ENCODE assay signal across 8 mouse cellular contexts in genomic region chr12:24758374-24758773, GRCm38 (mm10). TPM values are rescaled to one million over a fixed set of nuclear protein-coding genes. Genes with fewer than 3 reads are reported as not detected.
DNase-seq lines count a peak whose midpoint lies in the region; ATAC-seq and TF ChIP-seq lines count a peak whose summit lies in the region.

No protein-coding gene starts in this region.

- WGBS in heart, embryonic 10.5 days: 17% methylated on average over 6 of the region's 6 CpGs
- 16% methylated on average over 6 of the region's 6 CpGs for WGBS in embryonic facial prominence, embryonic 14.5 days
- 21% methylated on average over 6 of the region's 6 CpGs for WGBS in midbrain, embryonic 13.5 days
- whole genome bisulfite sequencing in stomach, postnatal 0 days: 36% methylated on average over 6 of the region's 6 CpGs

- no peaks in the 10 kb centered on the region for H3K9me3 ChIP-seq in heart, embryonic 10.5 days
- H3K9me3 ChIP-seq in embryonic facial prominence, embryonic 14.5 days (ENCODE audit: control insufficient read depth, low read length): no peaks in the 10 kb centered on the region
- H3K9me3 ChIP-seq in midbrain, embryonic 13.5 days: no peaks in the 10 kb centered on the region
- H3K9me3 ChIP-seq in stomach, postnatal 0 days (ENCODE audit: control insufficient read depth, low read length): no peaks in the 10 kb centered on the region

- H3K4me1 ChIP-seq in heart, embryonic 10.5 days: peaks cover 17% of the 10 kb centered on the region
- peaks cover 11% of the 10 kb centered on the region for H3K4me1 ChIP-seq in embryonic facial prominence, embryonic 14.5 days (ENCODE audit: control insufficient read depth, insufficient read depth, low read length)
- peaks cover 16% of the 10 kb centered on the region for H3K4me1 ChIP-seq in midbrain, embryonic 13.5 days (replicated peaks)
- H3K4me1 ChIP-seq in stomach, postnatal 0 days (replicated peaks; ENCODE audit: control insufficient read depth, insufficient read depth): no peaks in the 10 kb centered on the region

- H3K27ac ChIP-seq in heart, embryonic 10.5 days: peak overlapping the region; percentile 2; the same call in 1 of the 2 replicates
- H3K27ac ChIP-seq in embryonic facial prominence, embryonic 14.5 days (replicated peaks; ENCODE audit: low read depth, low read length): no peak overlapping the region
- H3K27ac ChIP-seq in midbrain, embryonic 13.5 days: 0 out of 2 replicates have a peak overlapping the region, but pooled peaks have one; percentile 44
- H3K27ac ChIP-seq in stomach, postnatal 0 days (replicated peaks): peak overlapping the region; percentile 40; the same call in 1 of the 2 replicates

- no peak for ATAC-seq in embryonic facial prominence, embryonic 14.5 days (ENCODE audit: low read depth)
- peak; percentile 79 for ATAC-seq in midbrain, embryonic 13.5 days
- ATAC-seq in stomach, postnatal 0 days (ENCODE audit: low FRiP score, low TSS enrichment): 0 out of 2 replicates have a peak, but pooled peaks have one; percentile 57

- H3K9ac ChIP-seq in embryonic facial prominence, embryonic 14.5 days (ENCODE audit: low read depth, low read length): no peak overlapping the region
- H3K9ac ChIP-seq in midbrain, embryonic 13.5 days (replicated peaks): no peak overlapping the region
- no peak overlapping the region for H3K9ac ChIP-seq in stomach, postnatal 0 days (ENCODE audit: low read length)

- H3K36me3 ChIP-seq in heart, embryonic 10.5 days: no peaks in the 10 kb centered on the region
- H3K36me3 ChIP-seq in embryonic facial prominence, embryonic 14.5 days (ENCODE audit: control insufficient read depth, insufficient read depth, low read length): no peaks in the 10 kb centered on the region
- no peaks in the 10 kb centered on the region for H3K36me3 ChIP-seq in midbrain, embryonic 13.5 days
- H3K36me3 ChIP-seq in stomach, postnatal 0 days (ENCODE audit: control insufficient read depth, insufficient read depth, low read length): no peaks in the 10 kb centered on the region

- no peak overlapping the region for H3K4me2 ChIP-seq in embryonic facial prominence, embryonic 14.5 days (ENCODE audit: low read depth, low read length)
- no peak overlapping the region for H3K4me2 ChIP-seq in midbrain, embryonic 13.5 days (replicated peaks)
- no peak overlapping the region for H3K4me2 ChIP-seq in stomach, postnatal 0 days (replicated peaks; ENCODE audit: low read depth)

- no peak for TF ChIP-seq EP300 in stomach, postnatal 0 days (optimal IDR thresholded peaks at IDR 0.05)

- DNase-seq in heart, embryonic 10.5 days (ENCODE audit: low spot score): no peak
- no peak for DNase-seq in heart, adult 9 months (ENCODE audit: low spot score in 2 of 2)
- DNase-seq in A20 (ENCODE audit: low read depth, low spot score): peak; percentile 33
- peak; percentile 34 for DNase-seq in embryonic facial prominence, embryonic 14.5 days (ENCODE audit: low spot score)
- peak; percentile 55 to 62 for DNase-seq in layer of hippocampus, postnatal 14 days (ENCODE audit: low spot score in 2 of 2)
- DNase-seq in stomach, postnatal 0 days (ENCODE audit: low spot score): peak; percentile 33
- no peak for DNase-seq in adrenal gland, adult (ENCODE audit: inconsistent age in 2 of 2, low spot score in 1 of 2)

- no peaks in the 10 kb centered on the region for H3K27me3 ChIP-seq in heart, embryonic 10.5 days (ENCODE audit: insufficient read depth, poor library complexity, severe bottlenecking)
- no peaks in the 10 kb centered on the region for H3K27me3 ChIP-seq in embryonic facial prominence, embryonic 14.5 days (replicated peaks; ENCODE audit: control insufficient read depth, insufficient read depth, low read length)
- no peaks in the 10 kb centered on the region for H3K27me3 ChIP-seq in midbrain, embryonic 13.5 days
- no peaks in the 10 kb centered on the region for H3K27me3 ChIP-seq in stomach, postnatal 0 days (ENCODE audit: control insufficient read depth, insufficient read depth, low read length)

- H3K4me3 ChIP-seq in heart, embryonic 10.5 days: no peak overlapping the region
- no peak overlapping the region for H3K4me3 ChIP-seq in embryonic facial prominence, embryonic 14.5 days (ENCODE audit: low read depth, low read length)
- no peak overlapping the region for H3K4me3 ChIP-seq in midbrain, embryonic 13.5 days (replicated peaks)
- H3K4me3 ChIP-seq in stomach, postnatal 0 days (ENCODE audit: low read depth, low read length): no peak overlapping the region

- TF ChIP-seq CTCF in stomach, postnatal 0 days (IDR thresholded peaks at IDR 0.05; ENCODE audit: low read depth): no peak

RNA-seq across cellular contexts. Expression of gene Rrm2, which starts 50.3 kb away (rescaled TPM):
- polyA plus RNA-seq in heart, embryonic 10.5 days (2016; fragmentation: Nextera tagmentation; extraction: Ambion mirVana): 307 TPM in 2 replicates
- 120 and 138 TPM in 2 replicates for polyA plus RNA-seq in embryonic facial prominence, embryonic 14.5 days (2014; fragmentation: Nextera tagmentation; extraction: Ambion mirVana)
- 1 to 10 TPM; 6.3 to 7.6 TPM for total RNA-seq in layer of hippocampus, postnatal 14 days (2021)
- polyA plus RNA-seq in midbrain, embryonic 13.5 days (2015; fragmentation: Nextera tagmentation; extraction: Ambion mirVana): 153 and 175 TPM in 2 replicates
- polyA plus RNA-seq in stomach, postnatal 0 days (2015; fragmentation: Nextera tagmentation; extraction: Ambion mirVana): 38.0 and 41.2 TPM in 2 replicates

Comparison
In these comparisons a context has a peak if more than half of its experiments do, and no peak if none do; other contexts are left out.
1. DNase-seq: peak in A20 (single experiment), embryonic facial prominence, embryonic 14.5 days (single experiment), layer of hippocampus, postnatal 14 days (2 of 2) and stomach, postnatal 0 days (single experiment); none in heart, embryonic 10.5 days (single experiment), heart, adult 9 months (0 of 2) and adrenal gland, adult (0 of 2).